Mouse (Mus musculus) kidney, postnatal 25 days (tissue): ENCODE measurements around the gene Gm11733.
"Not testable (repeated sequence)": the region's sequence is repeated elsewhere in the genome, so short reads cannot be mapped to it uniquely, and the experiment has no call there.

Experiments
- DNase-seq, 2 experiments: peaks; one replicate each; pipeline ENCODE4 v3.0.0; 2021; ENCODE audit warnings: mixed read lengths in 2 of 2

The Gm11733 gene

GRCm38 (mm10) chr11:117484198-117484597, at the start of gene Gm11733:
Gm11733 (plus strand) TSS chr11:117484368.
- no peak for DNase-seq

GRCm38 (mm10) chr11:117436401-117437109, 47.6 kb upstream of the Gm11733 start:
- DNase-seq = peak; percentile 82 to 91

GRCm38 (mm10) chr11:117437110-117437490, 47.1 kb upstream of the Gm11733 start:
- DNase-seq = no peak

GRCm38 (mm10) chr11:117438363-117438762, 45.8 kb upstream of the Gm11733 start:
- DNase-seq = peak in 1 of 2 experiments; percentile 34

GRCm38 (mm10) chr11:117440865-117441425, 43.2 kb upstream of the Gm11733 start:
- no peak for DNase-seq

- DNase-seq = no peak
These were observed 40.1 kb upstream of the Gm11733 start for GRCm38 (mm10) chr11:117444090-117444489.

GRCm38 (mm10) chr11:117445707-117446106, 38.5 kb upstream of the Gm11733 start:
- DNase-seq = peak; percentile 25 to 55

GRCm38 (mm10) chr11:117454086-117454485, 30.1 kb upstream of the Gm11733 start:
- DNase-seq = no peak

- DNase-seq = no peak
These were observed 25.0 kb upstream of the Gm11733 start for GRCm38 (mm10) chr11:117459148-117459547.

GRCm38 (mm10) chr11:117462202-117462864, 21.8 kb upstream of the Gm11733 start:
- DNase-seq = no peak

GRCm38 (mm10) chr11:117463416-117463815, 20.8 kb upstream of the Gm11733 start:
- not testable (repeated sequence) for DNase-seq

GRCm38 (mm10) chr11:117466292-117466691, 17.9 kb upstream of the Gm11733 start:
- DNase-seq = no peak

- DNase-seq = no peak
These were observed 17.3 kb upstream of the Gm11733 start for GRCm38 (mm10) chr11:117466911-117467310.

- no peak for DNase-seq
These were observed 15.4 kb upstream of the Gm11733 start for GRCm38 (mm10) chr11:117468585-117469363.

- DNase-seq = no peak
These were observed 14.4 kb upstream of the Gm11733 start for GRCm38 (mm10) chr11:117469724-117470123.

- DNase-seq = no peak
These were observed 13.5 kb upstream of the Gm11733 start for GRCm38 (mm10) chr11:117470586-117471195.

- no peak for DNase-seq
These were observed 12.4 kb upstream of the Gm11733 start for GRCm38 (mm10) chr11:117471625-117472283.

GRCm38 (mm10) chr11:117472885-117473284, 11.3 kb upstream of the Gm11733 start:
- no peak for DNase-seq

- no peak for DNase-seq
These were observed 9.0 kb upstream of the Gm11733 start for GRCm38 (mm10) chr11:117475204-117475603.

- DNase-seq = peak in 1 of 2 experiments; percentile 18
These were observed 8.5 kb upstream of the Gm11733 start for GRCm38 (mm10) chr11:117475669-117476068.

GRCm38 (mm10) chr11:117476554-117477107, 7.5 kb upstream of the Gm11733 start:
- DNase-seq = no peak
